Mouse (Mus musculus) hindbrain, postnatal 0 days (tissue): Measurements from ENCODE around the gene Pik3ap1. TPM values are rescaled to one million over a fixed set of nuclear protein-coding genes. Genes with fewer than 3 reads are reported as not detected.

Experiments used
- ATAC-seq: fragments of 200-750 bp; cut with Nextera tagmentation; 2 replicates; pipeline ENCODE4 v1.8.0; 2017; ENCODE audit warnings: mild to moderate bottlenecking, moderate TSS enrichment, moderate library complexity
- DNase-seq: peaks from one replicate; pipeline ENCODE4 v3.0.0-alpha.2; 2015; ENCODE audit warnings: low spot score
- H3K27ac ChIP-seq: fragments of 300-500 bp; sonication (generic); 2 replicates; pipeline ENCODE4 v1.5.1; 2014; ENCODE audit warnings: mild to moderate bottlenecking
- H3K27me3 ChIP-seq: fragments of 300-500 bp; sonication (generic); 2 replicates; pipeline ENCODE4 v1.6.1; 2014; ENCODE audit warnings: low read length, mixed read lengths; ENCODE audit not compliant: insufficient read depth
- H3K36me3 ChIP-seq: fragments of 300-500 bp; sonication (generic); 2 replicates; pipeline ENCODE4 v1.6.1; 2014; ENCODE audit warnings: low read length, mixed read lengths; ENCODE audit not compliant: insufficient read depth
- H3K4me1 ChIP-seq: fragments of 300-500 bp; sonication (generic); 2 replicates; pipeline ENCODE4 v1.6.1; 2014; ENCODE audit warnings: antibody characterized with exemption, low read length, mixed read lengths; ENCODE audit not compliant: insufficient read depth
- H3K4me2 ChIP-seq: fragments of 300-500 bp; sonication (generic); 2 replicates; pipeline ENCODE4 v1.6.1; 2014; ENCODE audit warnings: low read depth, mild to moderate bottlenecking, low read length, moderate library complexity, mixed read lengths
- H3K4me3 ChIP-seq: fragments of 300-500 bp; sonication (generic); 2 replicates; pipeline ENCODE4 v1.5.1; 2014; ENCODE audit warnings: low read length
- H3K9ac ChIP-seq: fragments of 300-500 bp; sonication (generic); replicated peaks from 2 replicates; pipeline ENCODE4 v1.6.1; 2014; ENCODE audit warnings: mild to moderate bottlenecking, low read length, moderate library complexity, mixed read lengths
- H3K9me3 ChIP-seq: fragments of 300-500 bp; sonication (generic); 2 replicates; pipeline ENCODE4 v1.6.1; 2016; ENCODE audit warnings: low read length, mixed read lengths
- CTCF ChIP-seq: IDR thresholded peaks from 2 replicates; pipeline ENCODE4 v1.5.1; 2016; ENCODE audit warnings: antibody characterized with exemption, control low read depth, low read depth
- WGBS: fragments of 180-500 bp; shearing (Covaris S2); extraction: QIAGEN DNeasy Blood & Tissue Kit; methylation state at CpG from one replicate; pipeline ENCODE4 v1.1.7; 2014; 5-methylcytosine and 5-hydroxymethylcytosine counted together
- polyA plus RNA-seq: library from polyadenylated mRNA; unstranded; fragments of >200 nt; fragmentation: Nextera tagmentation; extraction: Ambion mirVana; gene quantifications from 2 replicates; pipeline ENCODE4 v1.2.1, GENCODE M21; 2015
- total RNA-seq: library from RNA; depleted of rRNA; stranded (reverse); fragments of >200 nt; gene quantifications from 2 replicates; pipeline ENCODE4 v1.2.3, GENCODE M21; 2014

Gene Pik3ap1
- total and polyA plus RNA-seq, 2 experiments from 2014 or later, result 1.1 to 1.7 TPM

DNA sequence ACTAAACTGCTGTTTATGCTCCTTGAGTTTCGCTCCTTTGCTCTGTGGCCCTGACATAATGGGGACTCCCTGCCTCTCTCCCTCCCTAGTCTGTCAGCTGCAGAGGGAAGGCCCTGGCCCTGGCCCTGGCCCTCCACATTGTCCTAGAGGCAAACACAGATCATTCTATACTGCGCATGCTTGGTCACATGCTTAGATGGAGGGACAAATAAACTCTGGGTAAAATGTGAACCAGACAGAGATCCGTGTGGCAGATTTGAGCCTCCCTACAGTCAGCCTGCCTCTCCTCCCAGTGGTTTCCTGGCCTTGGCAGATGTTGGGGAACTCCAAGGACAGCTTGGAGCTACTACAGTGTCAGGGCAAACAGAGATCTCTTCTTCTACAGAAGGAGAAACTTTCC lies 81.0 kb downstream of the Pik3ap1 start:
- ATAC-seq, result no peak
- Histone ChIP-seq H3K27ac (no peak overlapping the region), H3K4me1 (no peaks in the 10 kb centered on the region), H3K9me3 (no peaks in the 10 kb centered on the region), H3K27me3 (no peaks in the 10 kb centered on the region), H3K4me2 (no peak overlapping the region), H3K36me3 (no peaks in the 10 kb centered on the region), H3K4me3 (no peak overlapping the region), H3K9ac (no peak overlapping the region)
- no peak for TF ChIP-seq CTCF
- DNase-seq, result no peak
- WGBS, result 65% methylated on average over 3 of the region's 3 CpGs

DNA sequence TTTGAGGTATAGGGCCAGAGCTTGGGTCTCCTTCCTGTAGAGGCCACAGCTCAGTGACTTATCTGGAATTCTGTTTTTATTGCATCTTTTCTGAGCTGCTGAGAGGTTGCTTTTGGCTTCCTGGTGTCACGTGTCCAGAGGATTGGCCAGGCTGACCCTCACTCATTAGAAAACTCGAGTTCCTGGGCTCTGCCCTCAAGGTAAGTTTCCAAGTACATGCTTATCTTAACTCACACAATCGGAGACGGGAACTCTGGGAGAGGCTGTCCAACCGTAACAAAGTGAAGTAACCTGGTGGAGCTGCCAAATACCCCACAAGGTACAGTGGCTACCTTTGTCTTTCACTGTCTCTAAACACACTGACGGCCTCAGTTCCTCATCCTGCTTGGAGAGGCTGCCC lies 81.5 kb downstream of the Pik3ap1 start:
- Histone ChIP-seq H3K4me1 (no peaks in the 10 kb centered on the region), H3K4me3 (no peak overlapping the region), H3K36me3 (no peaks in the 10 kb centered on the region), H3K27me3 (no peaks in the 10 kb centered on the region), H3K27ac (no peak overlapping the region), H3K4me2 (no peak overlapping the region), H3K9ac (no peak overlapping the region), H3K9me3 (no peaks in the 10 kb centered on the region)
- 79% methylated on average over 6 of the region's 6 CpGs for WGBS
- DNase-seq (no peak), ATAC-seq (no peak)
- TF ChIP-seq CTCF, result no peak

DNA sequence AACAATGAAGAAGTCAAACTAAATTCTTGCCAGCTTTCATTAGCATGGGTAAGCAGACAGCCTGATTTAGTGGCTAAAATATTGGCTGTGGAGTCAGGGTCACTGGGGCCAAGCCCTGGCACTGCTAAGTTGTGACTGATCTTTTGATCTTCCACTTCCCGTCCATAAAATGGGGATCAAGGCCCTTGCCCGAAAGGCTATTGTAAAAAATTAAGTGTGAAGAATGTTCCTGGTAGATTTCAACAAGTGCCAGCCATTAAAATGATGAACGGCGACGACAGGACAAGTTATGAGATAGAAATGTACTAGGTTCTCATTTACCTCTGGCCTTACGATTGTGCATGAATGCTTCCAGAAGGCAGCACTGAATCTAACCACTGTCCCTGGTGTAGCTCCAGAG lies 83.0 kb downstream of the Pik3ap1 start:
- Histone ChIP-seq H3K9ac (no peak overlapping the region), H3K4me1 (no peaks in the 10 kb centered on the region), H3K27me3 (no peaks in the 10 kb centered on the region), H3K4me3 (no peak overlapping the region), H3K9me3 (no peaks in the 10 kb centered on the region), H3K4me2 (no peak overlapping the region), H3K27ac (no peak overlapping the region), H3K36me3 (no peaks in the 10 kb centered on the region)
- 75% methylated on average over 6 of the region's 6 CpGs for WGBS
- ATAC-seq, result no peak
- TF ChIP-seq CTCF, result no peak
- DNase-seq, result no peak

DNA sequence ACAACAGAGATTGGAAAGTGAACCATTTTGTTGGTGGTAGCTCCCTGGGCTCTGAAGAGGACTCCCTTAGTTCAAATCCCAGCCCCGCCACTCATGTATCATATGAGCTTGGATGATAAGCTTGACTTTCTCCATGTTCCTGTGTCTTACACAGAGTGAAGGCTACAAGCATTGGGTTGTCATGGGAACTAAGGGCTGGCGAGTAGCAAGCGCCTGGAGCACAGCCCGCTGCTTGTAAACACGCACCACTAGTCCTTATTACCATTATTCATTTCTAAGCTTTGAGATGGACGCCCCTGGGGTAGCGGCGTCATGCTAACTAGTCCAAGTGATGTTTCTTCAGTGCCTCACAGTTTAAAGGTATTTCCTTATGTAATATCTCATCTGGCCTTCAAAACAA lies 85.5 kb downstream of the Pik3ap1 start:
- TF ChIP-seq CTCF, result no peak
- Histone ChIP-seq H3K27ac (no peak overlapping the region), H3K9me3 (no peaks in the 10 kb centered on the region), H3K27me3 (no peaks in the 10 kb centered on the region), H3K4me1 (no peaks in the 10 kb centered on the region), H3K4me3 (no peak overlapping the region), H3K9ac (no peak overlapping the region), H3K4me2 (no peak overlapping the region), H3K36me3 (no peaks in the 10 kb centered on the region)
- 79% methylated on average over 8 of the region's 8 CpGs for WGBS
- ATAC-seq (0 out of 2 replicates have a peak, but pooled peaks have one; percentile 45), DNase-seq (peak; percentile 9)

DNA sequence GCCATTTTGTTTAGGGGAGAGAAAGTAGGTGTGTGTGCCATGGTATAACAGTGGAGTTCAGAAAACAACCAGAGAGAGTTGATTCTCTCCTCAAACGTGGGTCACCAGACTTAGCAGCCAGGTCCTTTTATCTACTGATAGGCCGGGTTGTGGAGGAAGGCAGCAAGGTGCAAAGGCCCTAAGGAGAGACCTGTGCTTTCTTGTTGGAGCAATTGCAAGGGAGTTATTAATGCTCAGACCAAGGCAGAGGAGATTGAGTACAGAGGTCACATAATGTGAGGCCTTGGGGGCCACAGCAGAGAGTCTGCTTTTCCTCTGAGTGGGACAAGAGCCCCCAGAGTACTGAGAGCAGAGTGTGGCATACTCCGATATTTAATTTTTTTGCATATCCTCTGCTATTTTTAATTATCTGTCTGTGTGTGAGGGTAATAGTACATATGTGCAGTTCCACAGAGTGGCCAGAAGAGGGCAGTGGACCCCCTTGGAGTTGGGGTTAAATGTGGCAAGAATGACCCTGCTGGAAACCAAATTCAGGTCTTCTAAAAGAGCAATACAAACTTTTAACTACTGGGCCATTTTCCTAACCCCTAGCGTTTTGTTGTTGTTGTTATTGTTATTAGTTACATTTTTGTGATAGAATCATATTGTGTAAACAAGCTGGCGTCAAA lies 93.8 kb downstream of the Pik3ap1 start:
- WGBS, result 64% methylated on average over 5 of the region's 5 CpGs

DNA sequence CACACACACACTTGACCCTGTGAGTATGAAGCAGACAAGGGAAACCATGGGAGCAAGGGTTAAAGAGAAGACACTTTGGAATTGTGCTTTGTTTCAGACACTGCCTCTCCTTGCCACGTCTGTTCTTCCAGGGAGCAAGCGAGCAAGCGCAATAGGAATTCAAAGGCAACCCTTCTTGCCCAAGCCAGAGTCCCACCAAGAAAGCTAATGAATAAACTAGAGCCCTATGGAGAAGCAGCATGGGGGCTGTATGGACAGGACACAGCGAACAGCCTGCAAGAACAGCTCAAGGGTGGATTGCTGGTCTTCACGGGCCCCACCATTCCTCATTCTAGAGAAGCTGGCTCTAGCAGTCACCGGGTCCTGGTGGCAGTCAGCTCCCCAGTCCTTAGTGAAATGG lies 96.3 kb downstream of the Pik3ap1 start:
- no peak overlapping the region for H3K4me3 ChIP-seq

More for the DNA sequence above, 93.8 kb downstream of the Pik3ap1 start:
- Histone ChIP-seq H3K4me2 (no peak overlapping the region), H3K36me3 (no peaks in the 10 kb centered on the region), H3K9ac (no peak overlapping the region), H3K27me3 (no peaks in the 10 kb centered on the region), H3K4me1 (no peaks in the 10 kb centered on the region), H3K9me3 (no peaks in the 10 kb centered on the region), H3K27ac (no peak overlapping the region), H3K4me3 (no peak overlapping the region)
- ATAC-seq (no peak), DNase-seq (no peak)
- TF ChIP-seq CTCF, result peak; percentile 71

DNA sequence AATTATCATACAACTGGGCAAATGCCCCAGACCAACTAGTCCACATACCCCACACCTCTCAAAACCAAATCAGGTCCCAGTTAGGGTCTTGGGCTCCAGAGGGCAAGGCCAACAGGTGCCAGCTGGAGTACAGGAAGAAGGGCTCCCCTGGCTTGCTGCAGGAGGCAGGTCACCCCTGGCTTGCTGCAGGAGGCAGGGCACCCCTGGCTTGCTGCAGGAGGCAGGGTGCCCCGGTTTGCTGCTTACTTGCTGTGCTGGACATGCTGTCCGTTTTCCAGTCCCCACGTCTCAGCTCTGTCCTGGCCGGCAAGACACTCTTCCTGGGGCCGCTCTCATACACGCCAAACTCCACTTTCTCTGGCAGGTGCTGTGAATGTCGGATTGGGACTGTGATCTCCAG lies 97.7 kb downstream of the Pik3ap1 start:
- Histone ChIP-seq H3K9ac (no peak overlapping the region), H3K27ac (no peak overlapping the region), H3K36me3 (no peaks in the 10 kb centered on the region), H3K4me2 (no peak overlapping the region), H3K4me1 (no peaks in the 10 kb centered on the region), H3K4me3 (no peak overlapping the region), H3K9me3 (no peaks in the 10 kb centered on the region), H3K27me3 (no peaks in the 10 kb centered on the region)
- no peak for TF ChIP-seq CTCF
- no peak for ATAC-seq
- WGBS, result 83% methylated on average over 7 of the region's 7 CpGs
- DNase-seq, result no peak

More for the DNA sequence above, 96.3 kb downstream of the Pik3ap1 start:
- no peaks in the 10 kb centered on the region for H3K9me3 ChIP-seq
- H3K27ac ChIP-seq, result no peak overlapping the region
- 66% methylated on average over 6 of the region's 6 CpGs for WGBS
- no peak for DNase-seq
- H3K36me3 ChIP-seq, result no peaks in the 10 kb centered on the region
- ATAC-seq, result no peak
- no peak overlapping the region for H3K9ac ChIP-seq
- no peak for TF ChIP-seq CTCF
- no peaks in the 10 kb centered on the region for H3K4me1 ChIP-seq
- H3K27me3 ChIP-seq, result no peaks in the 10 kb centered on the region
- no peak overlapping the region for H3K4me2 ChIP-seq
